Mouse (Mus musculus) lung, adult 2 months (tissue): ENCODE results near the gene Srf.

Source experiments
- CTCF ChIP-seq: fragments of 200-500 bp; IDR thresholded peaks from 2 replicates; pipeline ENCODE4 v1.5.1; 2011; ENCODE audit warnings: mild to moderate bottlenecking, low read length, control low read depth; ENCODE audit not compliant: insufficient read depth
- POLR2A ChIP-seq: fragments of 200-500 bp; IDR thresholded peaks from 2 replicates; pipeline ENCODE4 v1.6.1; 2011; ENCODE audit warnings: low read depth, mild to moderate bottlenecking, control low read depth, low read length, borderline replicate concordance; ENCODE audit errors: extremely low read depth

GRCm38 (mm10) chr17:46574535-46574934 lies 18.6 kb upstream of the Srf start:
- TF ChIP-seq CTCF (no peak), POLR2A (no peak)
